Mouse (Mus musculus): ENCODE data around the gene Akap9. TPM values are rescaled to one million over a fixed set of nuclear protein-coding genes. Genes with fewer than 3 reads are reported as not detected.
"Not testable (repeated sequence)": the region's sequence is repeated elsewhere in the genome, so short reads cannot be mapped to it uniquely, and the experiment has no call there.

Akap9 gene
- polyA plus RNA-seq, 1 experiment from 2014 or later: 118 TPM

DNA sequence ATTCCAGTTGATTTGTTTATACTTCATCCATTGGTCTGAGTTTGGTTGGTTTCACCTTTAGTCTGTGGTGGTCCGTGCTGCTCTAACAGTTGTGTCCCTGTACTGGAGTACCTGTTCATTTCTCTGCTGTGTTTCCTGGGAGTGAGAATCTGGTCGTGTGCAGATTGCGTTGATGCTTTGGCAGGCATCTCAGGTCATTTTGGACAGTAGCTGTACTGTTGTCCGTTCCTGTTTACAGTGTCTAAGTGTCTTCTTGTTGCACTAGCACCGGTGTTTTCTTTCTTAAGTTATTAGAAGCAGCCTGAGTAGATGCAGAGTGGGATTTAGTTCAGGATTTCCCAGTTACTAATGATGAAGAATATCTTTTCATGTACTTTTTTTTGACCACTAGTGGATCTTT is 7.4 kb downstream of the Akap9 start:
- ATAC-seq: no peak
- no peaks in the 10 kb centered on the region for H3K36me3 ChIP-seq
- H3K9ac ChIP-seq: no peak overlapping the region
- no peak overlapping the region for H3K4me3 ChIP-seq (replicated peaks)
- H3K9me3 ChIP-seq: no peaks in the 10 kb centered on the region
- H3K4me1 ChIP-seq (replicated peaks): peaks cover 11% of the 10 kb centered on the region
- no peak overlapping the region for H3K27ac ChIP-seq
- WGBS: 84% methylated on average over 5 of the region's 5 CpGs
- H3K4me2 ChIP-seq (replicated peaks): no peak overlapping the region
- H3K27me3 ChIP-seq (replicated peaks): no peaks in the 10 kb centered on the region

- Histone ChIP-seq H3K4me3 (replicated peaks) (no peak overlapping the region), H3K9ac (no peak overlapping the region), H3K27ac (no peak overlapping the region), H3K36me3 (no peaks in the 10 kb centered on the region), H3K4me2 (replicated peaks) (no peak overlapping the region), H3K4me1 (replicated peaks) (peaks cover 9% of the 10 kb centered on the region), H3K27me3 (replicated peaks) (no peaks in the 10 kb centered on the region), H3K9me3 (no peaks in the 10 kb centered on the region)
- no peak for ATAC-seq
- 78% methylated on average over 8 of the region's 8 CpGs for WGBS
Measured at GRCm38 (mm10) chr5:3935778-3936554, 8.1 kb downstream of the Akap9 start.

GRCm38 (mm10) chr5:3938905-3939304 is 11.1 kb downstream of the Akap9 start:
- H3K4me3 ChIP-seq (replicated peaks): no peak overlapping the region
- peak overlapping the region; percentile 28; the same call in 1 of the 2 replicates for H3K4me2 ChIP-seq (replicated peaks)
- peak overlapping the region; percentile 72 for H3K27ac ChIP-seq
- H3K9me3 ChIP-seq: no peaks in the 10 kb centered on the region
- no peaks in the 10 kb centered on the region for H3K36me3 ChIP-seq
- no peak overlapping the region for H3K9ac ChIP-seq
- peaks cover 9% of the 10 kb centered on the region for H3K4me1 ChIP-seq (replicated peaks)
- 61% methylated on average over 3 of the region's 3 CpGs for WGBS
- H3K27me3 ChIP-seq (replicated peaks): no peaks in the 10 kb centered on the region
- ATAC-seq: peak; percentile 97

- H3K9me3 ChIP-seq: no peaks in the 10 kb centered on the region
- no peak overlapping the region for H3K4me3 ChIP-seq (replicated peaks)
- H3K4me1 ChIP-seq (replicated peaks): peaks cover 9% of the 10 kb centered on the region
- peak; percentile 50; the same call in 1 of the 2 replicates for ATAC-seq
- no peak overlapping the region for H3K9ac ChIP-seq
- H3K4me2 ChIP-seq (replicated peaks): peak overlapping the region; percentile 18; the same call in 1 of the 2 replicates
- H3K27ac ChIP-seq: peak overlapping the region; percentile 72
- 84% methylated on average over 5 of the region's 5 CpGs for WGBS
- H3K36me3 ChIP-seq: no peaks in the 10 kb centered on the region
- no peaks in the 10 kb centered on the region for H3K27me3 ChIP-seq (replicated peaks)
Measured at GRCm38 (mm10) chr5:3939335-3939734, 11.5 kb downstream of the Akap9 start.

DNA sequence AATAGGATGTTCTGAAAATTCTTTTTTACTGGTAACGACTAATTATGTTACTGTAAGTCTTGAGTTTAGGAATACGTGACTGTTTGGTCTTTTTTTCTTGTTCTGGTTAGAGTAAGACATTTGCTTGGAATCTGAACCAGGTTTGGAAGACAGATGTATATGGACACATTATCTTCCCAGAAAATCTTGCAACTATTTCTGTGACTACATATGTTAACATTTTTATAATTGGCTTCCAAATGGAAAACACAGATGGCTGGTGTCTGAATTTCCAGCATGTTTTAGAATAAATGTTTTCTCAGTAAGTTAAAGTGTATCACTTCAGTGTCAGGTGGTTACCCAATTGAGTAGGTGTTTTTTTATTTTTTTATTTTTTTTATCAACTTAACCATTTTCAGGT is 13.4 kb downstream of the Akap9 start:
- no peak overlapping the region for H3K9ac ChIP-seq
- no peak overlapping the region for H3K4me2 ChIP-seq (replicated peaks)
- WGBS: 93% methylated on average over 2 of the region's 2 CpGs
- no peaks in the 10 kb centered on the region for H3K27me3 ChIP-seq (replicated peaks)
- peaks cover 9% of the 10 kb centered on the region for H3K4me1 ChIP-seq (replicated peaks)
- H3K36me3 ChIP-seq: no peaks in the 10 kb centered on the region
- no peaks in the 10 kb centered on the region for H3K9me3 ChIP-seq
- ATAC-seq: no peak
- H3K27ac ChIP-seq: no peak overlapping the region
- H3K4me3 ChIP-seq (replicated peaks): no peak overlapping the region

DNA sequence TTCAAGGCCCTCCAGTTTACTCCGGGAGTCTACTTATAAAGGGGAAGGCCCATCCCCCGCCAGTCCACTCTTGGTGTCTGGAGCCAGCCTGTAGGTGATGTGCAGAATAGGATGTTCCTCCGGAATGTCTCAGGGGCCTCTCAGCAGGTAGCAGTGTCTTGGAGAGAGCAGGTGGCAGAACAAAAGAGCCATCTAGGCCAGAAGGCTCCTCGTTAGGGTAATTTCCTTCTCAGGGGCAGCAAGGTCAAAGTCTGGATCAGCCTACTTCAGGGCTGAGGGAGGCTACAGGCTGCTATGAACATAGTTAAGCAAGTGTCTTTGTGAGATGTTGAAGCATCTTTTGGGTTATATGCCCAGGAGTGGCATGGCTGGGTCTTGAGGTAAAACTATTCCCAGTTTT is 15.3 kb downstream of the Akap9 start:
- not testable (repeated sequence) for H3K27me3 ChIP-seq (replicated peaks); ATAC-seq; H3K4me2 ChIP-seq (replicated peaks); H3K36me3 ChIP-seq; H3K4me3 ChIP-seq (replicated peaks); H3K9ac ChIP-seq; H3K27ac ChIP-seq; H3K9me3 ChIP-seq; H3K4me1 ChIP-seq (replicated peaks)
- WGBS: 67% methylated on average over 4 of the region's 4 CpGs

- peaks cover 12% of the 10 kb centered on the region for H3K36me3 ChIP-seq
- no peaks in the 10 kb centered on the region for H3K9me3 ChIP-seq
- 95% methylated on average over 6 of the region's 6 CpGs for WGBS
- H3K9ac ChIP-seq: no peak overlapping the region
- H3K27ac ChIP-seq: no peak overlapping the region
- H3K4me1 ChIP-seq (replicated peaks): no peaks in the 10 kb centered on the region
- ATAC-seq: no peak
- no peaks in the 10 kb centered on the region for H3K27me3 ChIP-seq (replicated peaks)
- no peak overlapping the region for H3K4me3 ChIP-seq (replicated peaks)
- no peak overlapping the region for H3K4me2 ChIP-seq (replicated peaks)
Measured at GRCm38 (mm10) chr5:3952498-3952897, 24.6 kb downstream of the Akap9 start.

GRCm38 (mm10) chr5:3954541-3954940 is 26.7 kb downstream of the Akap9 start:
- Histone ChIP-seq H3K27ac (no peak overlapping the region), H3K4me1 (replicated peaks) (no peaks in the 10 kb centered on the region), H3K4me3 (replicated peaks) (no peak overlapping the region), H3K9ac (no peak overlapping the region), H3K9me3 (no peaks in the 10 kb centered on the region), H3K36me3 (peaks cover 6% of the 10 kb centered on the region; the same call in 1 of the 2 replicates), H3K4me2 (replicated peaks) (no peak overlapping the region), H3K27me3 (replicated peaks) (no peaks in the 10 kb centered on the region)
- no peak for ATAC-seq
- WGBS: 86% methylated on average over 1 of the region's 1 CpGs

DNA sequence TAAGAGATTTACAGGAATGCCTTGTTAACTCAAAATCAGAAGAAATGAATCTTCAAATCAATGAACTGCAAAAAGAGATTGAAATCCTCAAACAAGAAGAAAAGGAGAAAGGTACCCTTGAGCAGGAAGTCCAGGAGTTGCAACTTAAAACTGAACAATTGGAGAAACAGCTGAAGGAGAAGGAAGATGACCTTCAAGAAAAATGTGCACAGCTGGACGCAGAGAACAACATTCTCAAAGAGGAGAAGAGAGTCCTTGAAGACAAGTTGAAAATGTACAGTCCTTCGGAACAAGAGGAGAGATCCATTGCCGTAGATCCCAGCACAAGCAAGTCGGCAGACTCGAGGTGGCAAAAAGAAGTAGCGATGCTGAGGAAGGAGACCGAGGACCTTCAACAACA is 33.4 kb downstream of the Akap9 start:
- Histone ChIP-seq H3K36me3 (peaks cover 8% of the 10 kb centered on the region; the same call in 1 of the 2 replicates), H3K27ac (no peak overlapping the region), H3K9me3 (no peaks in the 10 kb centered on the region), H3K27me3 (replicated peaks) (no peaks in the 10 kb centered on the region), H3K4me1 (replicated peaks) (no peaks in the 10 kb centered on the region), H3K9ac (no peak overlapping the region), H3K4me2 (replicated peaks) (no peak overlapping the region), H3K4me3 (replicated peaks) (no peak overlapping the region)
- ATAC-seq: no peak
- WGBS: 83% methylated on average over 7 of the region's 7 CpGs

GRCm38 (mm10) chr5:3968415-3968814 is 40.6 kb downstream of the Akap9 start:
- no peak overlapping the region for H3K27ac ChIP-seq
- WGBS: 90% methylated on average over 9 of the region's 9 CpGs
- no peak for ATAC-seq
- no peaks in the 10 kb centered on the region for H3K27me3 ChIP-seq (replicated peaks)
- H3K9ac ChIP-seq: no peak overlapping the region
- H3K9me3 ChIP-seq: no peaks in the 10 kb centered on the region
- H3K4me3 ChIP-seq (replicated peaks): no peak overlapping the region
- H3K4me1 ChIP-seq (replicated peaks): no peaks in the 10 kb centered on the region
- no peak overlapping the region for H3K4me2 ChIP-seq (replicated peaks)
- H3K36me3 ChIP-seq: peaks cover 4% of the 10 kb centered on the region

GRCm38 (mm10) chr5:3969114-3969513 is 41.3 kb downstream of the Akap9 start:
- H3K9ac ChIP-seq: no peak overlapping the region
- no peaks in the 10 kb centered on the region for H3K9me3 ChIP-seq
- H3K27ac ChIP-seq: no peak overlapping the region
- no peaks in the 10 kb centered on the region for H3K4me1 ChIP-seq (replicated peaks)
- no peak for ATAC-seq
- 92% methylated on average over 6 of the region's 6 CpGs for WGBS
- no peaks in the 10 kb centered on the region for H3K27me3 ChIP-seq (replicated peaks)
- H3K36me3 ChIP-seq: peaks cover 8% of the 10 kb centered on the region
- no peak overlapping the region for H3K4me3 ChIP-seq (replicated peaks)
- H3K4me2 ChIP-seq (replicated peaks): no peak overlapping the region

DNA sequence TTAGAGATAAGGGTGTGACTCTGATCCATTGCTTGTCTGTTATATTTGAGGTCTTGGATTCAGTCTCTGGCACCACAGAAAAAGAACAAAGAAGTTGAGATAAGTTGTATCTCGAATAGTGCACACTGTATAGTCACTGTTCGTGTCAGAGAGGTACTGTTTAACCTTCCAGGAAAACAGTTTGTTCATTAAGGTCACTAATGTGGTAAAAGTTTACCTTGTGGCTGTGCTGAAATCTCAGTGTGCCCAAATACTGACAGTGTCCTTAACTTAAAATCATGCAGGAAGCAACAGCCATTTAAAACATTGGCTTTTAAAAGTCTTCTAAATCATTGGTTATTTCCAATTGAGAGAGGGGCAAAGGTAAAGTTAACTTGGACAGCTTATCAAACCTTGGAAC is 43.1 kb downstream of the Akap9 start:
- Histone ChIP-seq H3K36me3 (peaks cover 8% of the 10 kb centered on the region), H3K4me3 (replicated peaks) (no peak overlapping the region), H3K4me2 (replicated peaks) (no peak overlapping the region), H3K27me3 (replicated peaks) (no peaks in the 10 kb centered on the region), H3K9me3 (no peaks in the 10 kb centered on the region), H3K9ac (no peak overlapping the region), H3K4me1 (replicated peaks) (no peaks in the 10 kb centered on the region), H3K27ac (no peak overlapping the region)
- 77% methylated on average over 2 of the region's 2 CpGs for WGBS
- ATAC-seq: no peak

GRCm38 (mm10) chr5:3973764-3974163 is 45.9 kb downstream of the Akap9 start:
- Histone ChIP-seq H3K4me1 (replicated peaks) (no peaks in the 10 kb centered on the region), H3K27ac (no peak overlapping the region), H3K36me3 (peaks cover 11% of the 10 kb centered on the region), H3K4me3 (replicated peaks) (no peak overlapping the region), H3K9me3 (no peaks in the 10 kb centered on the region), H3K4me2 (replicated peaks) (no peak overlapping the region), H3K9ac (no peak overlapping the region), H3K27me3 (replicated peaks) (no peaks in the 10 kb centered on the region)
- WGBS: 88% methylated on average over 5 of the region's 5 CpGs
- no peak for ATAC-seq

Data from intestine, embryonic 15.5 days (tissue).